ENCODE assay signal across 24 mouse cellular contexts in genomic region chr1:133653033-133653432, GRCm38 (mm10). TPM values are rescaled to one million over a fixed set of nuclear protein-coding genes. Genes with fewer than 3 reads are reported as not detected.
DNase-seq lines count a peak whose midpoint lies in the region; ATAC-seq and TF ChIP-seq lines count a peak whose summit lies in the region.
"Had no signal": no experiment of that assay in that cellular context is flagged by ENCODE, and none has a peak within 500 bp of the region (broad histone marks: within the 10 kb centered on the region; RNA-seq: fewer than 3 reads in every experiment).

No protein-coding gene starts in this region.

- no peak overlapping the region for H3K27ac ChIP-seq in MEL (ENCODE audit: control insufficient read depth, low read depth, low read length)

- peaks cover 38% of the 10 kb centered on the region for H3K79me2 ChIP-seq in MEL (ENCODE audit: control insufficient read depth, insufficient read depth, low read length, poor library complexity)

- no peaks in the 10 kb centered on the region for H3K27me3 ChIP-seq in G1E (ENCODE audit: insufficient read depth, low read length)
- H3K27me3 ChIP-seq in MEL (ENCODE audit: control insufficient read depth in 1 of 2, insufficient read depth in 2 of 2, low read length in 2 of 2), result no peaks in the 10 kb centered on the region
- H3K27me3 ChIP-seq: CH12.LX, Patski had no signal

- TF ChIP-seq CTCF in G1E (IDR thresholded peaks at IDR 0.05; ENCODE audit: low read depth, low read length) (no peak), MEL (IDR thresholded peaks at IDR 0.05 in 2 of 3, conservative IDR thresholded peaks at IDR 0.05 in 1 of 3; ENCODE audit: control insufficient read depth in 1 of 3, insufficient read depth in 1 of 3, low read depth in 2 of 3, low read length in 3 of 3, poor library complexity in 1 of 3, severe bottlenecking in 1 of 3) (no peak)

- intact Hi-C loops in heart, postnatal 25 days (cut with DNase I), result no loop called here

- TF ChIP-seq POLR2A in MEL (IDR thresholded peaks at IDR 0.05; ENCODE audit: control insufficient read depth in 1 of 2, insufficient read depth in 1 of 2, low read depth in 1 of 2, low read length in 2 of 2, poor library complexity in 1 of 2), result no peak

- H3K4me1 ChIP-seq in G1E (ENCODE audit: insufficient read depth, low read depth, low read length), result peaks cover 53% of the 10 kb centered on the region
- H3K4me1 ChIP-seq in MEL (ENCODE audit: control insufficient read depth in 1 of 2, insufficient read depth in 2 of 2, low read length in 2 of 2), result peaks cover 7 to 11% of the 10 kb centered on the region in 2 experiments

- no peaks in the 10 kb centered on the region for H3K9me3 ChIP-seq in G1E (replicated peaks)
- H3K9me3 ChIP-seq in MEL (replicated peaks; ENCODE audit: insufficient read depth, low read length), result no peaks in the 10 kb centered on the region

- TF ChIP-seq RAD21 in MEL (IDR thresholded peaks at IDR 0.05; ENCODE audit: low read depth, low read length), result no peak

- H3K4me3 ChIP-seq in G1E (ENCODE audit: low read depth, low read length) (no peak overlapping the region), MEL (ENCODE audit: control insufficient read depth in 1 of 2, insufficient read depth in 1 of 2, low read depth in 2 of 2, low read length in 2 of 2) (no peak overlapping the region)

- TF ChIP-seq EP300 in MEL (IDR thresholded peaks at IDR 0.05; ENCODE audit: low read depth in 1 of 2, low read length in 2 of 2), result no peak

- ATAC-seq in G1E (ENCODE audit: extremely low read depth, insufficient number of reproducible peaks, low FRiP score, poor library complexity, severe bottlenecking), result 0 out of 2 replicates have a peak, but pooled peaks have one; percentile 22
- ATAC-seq in megakaryocyte-erythroid progenitor cell, adult 5-6 weeks (replicated peaks; ENCODE audit: low FRiP score, low TSS enrichment, poor library complexity, severe bottlenecking), result peak; percentile 59; the same call in 1 of the 2 replicates
- no peak for ATAC-seq in CD4-positive, CD25-positive, alpha-beta regulatory T cell, adult 4 months
- ATAC-seq in erythroblast, adult 5-6 weeks (replicated peaks; ENCODE audit: low FRiP score, poor library complexity, severe bottlenecking), result no peak
- ATAC-seq: activated CD4-positive, CD25-positive, alpha-beta regulatory T cell, adult 4 months; Patski had no signal

- H3K36me3 ChIP-seq in G1E (replicated peaks) (peaks cover 78% of the 10 kb centered on the region), MEL (ENCODE audit: control insufficient read depth in 1 of 2, insufficient read depth in 2 of 2, low read length in 2 of 2) (peaks cover 20 to 27% of the 10 kb centered on the region in 2 experiments)

- DNase-seq in heart, adult 11 months, result peak; percentile 9
- DNase-seq in heart, postnatal 25 days (ENCODE audit: low spot score), result no peak
- DNase-seq in G1E (ENCODE audit: low spot score), result no peak
- peak; percentile 27 for DNase-seq in MEL (ENCODE audit: low read depth, low spot score)
- DNase-seq in adrenal gland, postnatal 25 days, result no peak
- DNase-seq: adrenal gland, adult 2 months; adrenal gland, adult 8-10 months; adrenal gland, postnatal 10 days; adrenal gland, postnatal 14 days; adrenal gland, postnatal 36 days; B cell, adult 2 months; cerebellum, adult 11 months; cerebellum, adult 11-12 months; cerebellum, adult 18-20 months; cerebellum, adult 2 months; cerebellum, adult 8-10 months; cerebellum, adult 9-10 months had no signal

- H3K9ac ChIP-seq in MEL (ENCODE audit: control insufficient read depth, low read depth, low read length, poor library complexity, severe bottlenecking), result no peak overlapping the region

TF ChIP-seq in MEL, 35 proteins besides CTCF, POLR2A, EP300 and RAD21:
- TF ChIP-seq ZMIZ1 (IDR thresholded peaks at IDR 0.05; ENCODE audit: low read depth, low read length) (no peak), ETS1 (IDR thresholded peaks at IDR 0.05; ENCODE audit: low read depth, low read length) (peak; percentile 60), TCF12 (IDR thresholded peaks at IDR 0.05; ENCODE audit: low read depth, low read length) (no peak), MYB (IDR thresholded peaks at IDR 0.05; ENCODE audit: low read depth, low read length) (no peak), MAFK (IDR thresholded peaks at IDR 0.05; ENCODE audit: borderline replicate concordance, low read depth, low read length) (no peak), ZKSCAN1 (IDR thresholded peaks at IDR 0.05; ENCODE audit: low read depth, low read length) (no peak), NELFE (IDR thresholded peaks at IDR 0.05; ENCODE audit: low read depth, low read length) (no peak), USF2 (IDR thresholded peaks at IDR 0.05; ENCODE audit: borderline replicate concordance in 1 of 2, insufficient read depth in 1 of 2, low read depth in 1 of 2, low read length in 2 of 2) (0 out of 4 replicates have a peak, but pooled peaks of 1 of the 2 experiments have one; percentile 39), USF1 (IDR thresholded peaks at IDR 0.05; ENCODE audit: low read depth, low read length) (peak; percentile 88), RCOR1 (IDR thresholded peaks at IDR 0.05; ENCODE audit: low read depth, low read length) (no peak), ZC3H11A (IDR thresholded peaks at IDR 0.05; ENCODE audit: low read depth, low read length) (no peak)

RNA-seq across cellular contexts. Expression of gene Zbed6, which starts 7.7 kb away (rescaled TPM):
- 1 to 10 TPM; 5.7 to 8.3 TPM for total RNA-seq in heart, postnatal 25 days (2021)
- total RNA-seq in G1E (2014; fragmentation: Nextera tagmentation) (31.5 and 42.4 TPM in 2 replicates), G1E (2017) (22.2 and 26.1 TPM in 2 replicates), MEL (2012; rRNA removed) (2.1 and 2.4 TPM in 2 replicates)
- polyA plus RNA-seq in G1E (2012) (not detected in 2 replicates), MEL (2012; ENCODE audit: insufficient read depth in 1 of 2, insufficient read length in 2 of 2, low read depth in 1 of 2, low replicate concordance in 2 of 2, missing spikeins in 1 of 2) (10 to 100 TPM in 1 of 2 experiments, 1 to 10 TPM in 1; 1.4 to 48.2 TPM)
- 15.3 and 16.4 TPM in 2 replicates for total RNA-seq in megakaryocyte-erythroid progenitor cell, adult 5-6 weeks (2014; fragmentation: Nextera tagmentation)
- total RNA-seq in megakaryocyte-erythroid progenitor cell, adult 5-6 weeks (2017), result 18.3 and 19.1 TPM in 2 replicates
- not detected for polyA plus RNA-seq in CD4-positive, CD25-positive, alpha-beta regulatory T cell, adult 4 months (2017; shearing (Covaris generic))
- 5.2 TPM in 1 of 2 replicates, not detected in the other for total RNA-seq in erythroblast, adult 5-6 weeks (2015; ENCODE audit: low replicate concordance)
- 12.8 and 27.2 TPM in 2 replicates for total RNA-seq in erythroblast, adult 5-6 weeks (2017; ENCODE audit: low replicate concordance)
- total RNA-seq in adrenal gland, postnatal 25 days (2021), result 16.6 and 18.0 TPM in 2 replicates
- polyA plus RNA-seq: activated CD4-positive, CD25-positive, alpha-beta regulatory T cell, adult 4 months; adrenal gland, adult 2 months had no signal

RNA-seq across cellular contexts. Expression of gene Gm38394, which starts 8.1 kb away (rescaled TPM):
- 10 to 100 TPM; 15.7 to 15.9 TPM for total RNA-seq in heart, postnatal 25 days (2021)
- 62.2 and 74.9 TPM in 2 replicates for total RNA-seq in G1E (2014; fragmentation: Nextera tagmentation)
- total RNA-seq in G1E (2017), result 16.6 and 22.2 TPM in 2 replicates
- 6.8 and 7.9 TPM in 2 replicates for polyA plus RNA-seq in G1E (2012)
- 0.92 and 1.0 TPM in 2 replicates for total RNA-seq in MEL (2012; rRNA removed)
- polyA plus RNA-seq in MEL (2012; ENCODE audit: insufficient read depth in 1 of 2, insufficient read length in 2 of 2, low read depth in 1 of 2, low replicate concordance in 2 of 2, missing spikeins in 1 of 2), result 1 to 10 TPM in 1 of 2 experiments, not detected in 1; 5.2 TPM
- total RNA-seq in megakaryocyte-erythroid progenitor cell, adult 5-6 weeks (2014; fragmentation: Nextera tagmentation), result 14.2 and 15.7 TPM in 2 replicates
- total RNA-seq in megakaryocyte-erythroid progenitor cell, adult 5-6 weeks (2017), result 3.9 and 8.5 TPM in 2 replicates
- 1 to 10 TPM; 3.1 to 4.3 TPM for polyA plus RNA-seq in CD4-positive, CD25-positive, alpha-beta regulatory T cell, adult 4 months (2017; shearing (Covaris generic))
- total RNA-seq in erythroblast, adult 5-6 weeks (2015; ENCODE audit: low replicate concordance), result 17.6 and 22.9 TPM in 2 replicates
- 5.5 and 16.6 TPM in 2 replicates for total RNA-seq in erythroblast, adult 5-6 weeks (2017; ENCODE audit: low replicate concordance)
- total RNA-seq in adrenal gland, postnatal 25 days (2021), result 26.0 and 30.4 TPM in 2 replicates

RNA-seq across cellular contexts. Expression of gene Lax1, which starts 36.9 kb away (rescaled TPM):
- total RNA-seq in heart, postnatal 25 days (2021), result under 1 TPM in 1 of 2 experiments, not detected in 1; 0.36 TPM
- 0.39 TPM in 1 of 2 replicates, not detected in the other for total RNA-seq in G1E (2014; fragmentation: Nextera tagmentation)
- 0.16 and 0.17 TPM in 2 replicates for total RNA-seq in G1E (2017)
- polyA plus RNA-seq in G1E (2012), result not detected in 2 replicates
- not detected in 2 replicates for total RNA-seq in MEL (2012; rRNA removed)
- under 1 TPM in 1 of 2 experiments, not detected in 1; 0.04 TPM for polyA plus RNA-seq in MEL (2012; ENCODE audit: insufficient read depth in 1 of 2, insufficient read length in 2 of 2, low read depth in 1 of 2, low replicate concordance in 2 of 2, missing spikeins in 1 of 2)
- total RNA-seq in megakaryocyte-erythroid progenitor cell, adult 5-6 weeks (2014; fragmentation: Nextera tagmentation), result 0.30 and 2.0 TPM in 2 replicates
- total RNA-seq in megakaryocyte-erythroid progenitor cell, adult 5-6 weeks (2017), result 3.7 TPM in 1 of 2 replicates, not detected in the other
- 100 to 1,000 TPM; 101 to 145 TPM for polyA plus RNA-seq in CD4-positive, CD25-positive, alpha-beta regulatory T cell, adult 4 months (2017; shearing (Covaris generic))
- total RNA-seq in erythroblast, adult 5-6 weeks (2015; ENCODE audit: low replicate concordance), result 1.3 TPM in 1 of 2 replicates, not detected in the other
- 1.7 and 2.0 TPM in 2 replicates for total RNA-seq in erythroblast, adult 5-6 weeks (2017; ENCODE audit: low replicate concordance)
- total RNA-seq in adrenal gland, postnatal 25 days (2021), result not detected in 2 replicates
- polyA plus RNA-seq: C2C12 had no signal

RNA-seq across cellular contexts. Expression of gene Snrpe, which starts 42.9 kb away (rescaled TPM):
- total RNA-seq in heart, postnatal 25 days (2021), result 10 to 100 TPM; 69.7 to 75.6 TPM
- total RNA-seq in G1E (2014; fragmentation: Nextera tagmentation) (170 and 200 TPM in 2 replicates), G1E (2017) (1,043 and 1,097 TPM in 2 replicates), MEL (2012; rRNA removed) (528 and 597 TPM in 2 replicates)
- polyA plus RNA-seq in G1E (2012) (25.3 and 33.5 TPM in 2 replicates), MEL (2012; ENCODE audit: insufficient read depth in 1 of 2, insufficient read length in 2 of 2, low read depth in 1 of 2, low replicate concordance in 2 of 2, missing spikeins in 1 of 2) (100 to 1,000 TPM in 1 of 2 experiments, not detected in 1; 279 TPM)
- 649 and 758 TPM in 2 replicates for total RNA-seq in megakaryocyte-erythroid progenitor cell, adult 5-6 weeks (2014; fragmentation: Nextera tagmentation)
- total RNA-seq in megakaryocyte-erythroid progenitor cell, adult 5-6 weeks (2017), result 342 and 504 TPM in 2 replicates
- 100 to 1,000 TPM; 281 to 399 TPM for polyA plus RNA-seq in CD4-positive, CD25-positive, alpha-beta regulatory T cell, adult 4 months (2017; shearing (Covaris generic))
- 74.4 and 111 TPM in 2 replicates for total RNA-seq in erythroblast, adult 5-6 weeks (2015; ENCODE audit: low replicate concordance)
- total RNA-seq in erythroblast, adult 5-6 weeks (2017; ENCODE audit: low replicate concordance), result 55.4 and 158 TPM in 2 replicates
- 107 and 123 TPM in 2 replicates for total RNA-seq in adrenal gland, postnatal 25 days (2021)

Comparison
In these comparisons a context has a peak if more than half of its experiments do, and no peak if none do; other contexts are left out.
1. DNase-seq: peak in heart, adult 11 months (single experiment) and MEL (single experiment); none in heart, postnatal 25 days (single experiment), G1E (single experiment) and adrenal gland, postnatal 25 days (single experiment).
2. ATAC-seq: peak in G1E (single experiment) and megakaryocyte-erythroid progenitor cell, adult 5-6 weeks (single experiment); none in CD4-positive, CD25-positive, alpha-beta regulatory T cell, adult 4 months (single experiment) and erythroblast, adult 5-6 weeks (single experiment).